Mouse (Mus musculus): Measurements from ENCODE around the gene Zfp62. TPM values are rescaled to one million over a fixed set of nuclear protein-coding genes. Genes with fewer than 3 reads are reported as not detected.

The Zfp62 gene
- total RNA-seq, 2 experiments from 2014 or later = 56.5 to 102 TPM

DNA sequence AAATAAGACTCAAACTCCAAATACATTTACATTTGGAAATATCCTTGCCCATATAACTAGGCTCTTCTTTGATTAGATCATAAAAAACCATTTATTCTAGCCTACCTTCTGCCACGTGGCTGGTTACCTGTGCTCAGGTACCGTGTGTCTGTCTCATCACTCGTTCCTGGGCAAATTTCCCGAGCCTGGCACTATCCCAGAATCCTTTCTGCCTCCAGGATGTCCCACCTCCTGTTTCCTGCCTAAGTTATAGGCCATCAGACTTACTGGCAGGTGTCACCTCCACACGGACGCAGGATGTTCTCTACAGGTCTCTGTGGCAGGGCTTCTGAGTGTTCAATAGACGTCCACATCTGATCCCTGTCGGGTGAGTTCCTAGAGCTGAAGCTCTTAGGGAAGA lies 62.0 kb downstream of the Zfp62 start:
- ATAC-seq (replicated peaks; ENCODE audit: low FRiP score, low TSS enrichment, poor library complexity, severe bottlenecking) = no peak

DNA sequence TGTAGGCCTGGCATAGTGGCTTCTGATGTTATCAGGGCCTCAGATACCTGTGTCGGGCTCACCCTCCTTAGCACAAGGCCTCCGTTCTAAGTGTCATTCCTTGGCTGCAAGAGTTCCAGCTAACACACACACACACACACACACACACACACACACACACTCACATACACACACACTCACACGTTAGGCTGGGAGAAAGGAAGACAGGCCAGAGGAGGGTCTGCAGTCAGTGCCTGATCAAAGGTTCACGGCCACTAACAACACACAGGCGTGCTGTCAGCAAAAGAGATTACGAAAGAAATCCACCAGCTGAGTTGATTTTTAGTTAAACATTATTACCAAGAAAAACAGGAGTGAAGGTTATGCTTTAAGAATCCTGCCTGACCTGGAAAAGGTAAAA lies 63.6 kb downstream of the Zfp62 start:
- ATAC-seq (replicated peaks; ENCODE audit: low FRiP score, low TSS enrichment, poor library complexity, severe bottlenecking) = no peak

DNA sequence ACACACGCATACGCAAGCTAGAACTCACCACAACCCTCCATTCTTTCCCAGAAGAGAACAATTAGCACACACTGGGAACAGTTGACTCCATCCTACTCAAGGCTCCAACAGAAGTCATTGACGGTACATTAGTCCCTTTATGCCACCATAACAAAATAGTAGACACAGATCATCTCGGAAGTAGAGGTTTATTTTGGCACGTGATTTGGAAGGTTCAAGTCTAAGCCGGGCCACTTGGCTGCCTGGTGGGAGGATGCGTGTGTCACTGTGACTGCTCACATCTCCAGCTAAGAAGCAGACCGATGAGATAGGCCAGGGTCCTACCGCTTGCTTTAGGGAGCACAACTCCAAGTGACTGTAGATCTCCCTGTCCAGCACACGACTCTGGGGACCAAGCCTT lies 64.2 kb downstream of the Zfp62 start:
- ATAC-seq (replicated peaks; ENCODE audit: low FRiP score, low TSS enrichment, poor library complexity, severe bottlenecking) = no peak

DNA sequence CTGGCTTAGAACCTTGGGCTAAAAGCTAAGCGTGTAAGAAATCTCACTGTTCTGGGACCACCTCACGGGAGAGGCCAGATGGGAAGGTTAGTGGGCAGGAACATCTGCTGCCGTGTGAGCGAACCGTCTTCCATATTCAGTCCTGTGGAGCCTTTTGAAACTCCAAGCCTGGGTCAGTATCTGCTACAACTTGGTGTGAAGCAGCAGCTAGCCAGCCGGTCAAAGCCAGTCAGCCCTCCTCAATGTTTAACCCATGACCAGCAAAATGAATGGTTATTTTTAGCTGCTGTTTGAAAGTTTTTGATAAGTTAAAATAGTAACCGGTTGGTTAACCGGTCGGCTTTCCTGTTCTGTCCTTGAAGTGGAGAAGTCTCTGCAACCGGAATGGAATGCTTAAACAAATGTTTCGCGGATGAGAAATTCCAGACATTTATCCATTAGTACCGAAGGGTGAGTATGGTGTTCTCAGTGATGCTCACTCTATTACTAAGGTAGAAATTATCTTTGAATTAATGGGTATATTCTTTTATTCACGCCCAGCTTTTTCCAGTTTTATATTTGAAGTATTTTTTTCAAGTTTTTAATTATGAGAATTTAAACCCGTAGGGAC lies 65.0 kb downstream of the Zfp62 start:
- ATAC-seq (replicated peaks; ENCODE audit: low FRiP score, low TSS enrichment, poor library complexity, severe bottlenecking) = no peak

Other genes starting within 250 kb of the Zfp62 start
- gene Olfr56, start 224.4 kb upstream of the Zfp62 start, total RNA-seq (2014; fragmentation: Nextera tagmentation) = 0.25 and 0.70 TPM in 2 replicates
- gene Olfr56, start 224.4 kb upstream of the Zfp62 start, total RNA-seq (2017) = 0.38 and 2.4 TPM in 2 replicates
- 0.33 and 1.4 TPM in 2 replicates for gene 9930111J21Rik1, start 223.9 kb upstream of the Zfp62 start, total RNA-seq (2014; fragmentation: Nextera tagmentation)
- 1.7 TPM in 1 of 2 replicates, not detected in the other for gene 9930111J21Rik1, start 223.9 kb upstream of the Zfp62 start, total RNA-seq (2017)
- gene Gm12185, start 211.1 kb upstream of the Zfp62 start, total RNA-seq (2014; fragmentation: Nextera tagmentation) = 0.04 TPM in 1 of 2 replicates, not detected in the other
- gene Gm12185, start 211.1 kb upstream of the Zfp62 start, total RNA-seq (2017) = 26.5 and 30.5 TPM in 2 replicates
- 0.17 and 0.81 TPM in 2 replicates for gene Tgtp1, start 209.1 kb upstream of the Zfp62 start, total RNA-seq (2014; fragmentation: Nextera tagmentation)
- gene Tgtp1, start 209.1 kb upstream of the Zfp62 start, total RNA-seq (2017) = 5.9 and 15.5 TPM in 2 replicates
- gene 9930111J21Rik2, start 152.1 kb upstream of the Zfp62 start, total RNA-seq (2014; fragmentation: Nextera tagmentation) = 1.5 and 3.2 TPM in 2 replicates
- 3.8 and 4.5 TPM in 2 replicates for gene 9930111J21Rik2, start 152.1 kb upstream of the Zfp62 start, total RNA-seq (2017)
- 29.8 and 46.3 TPM in 2 replicates for gene Tgtp2, start 139.1 kb upstream of the Zfp62 start, total RNA-seq (2014; fragmentation: Nextera tagmentation)
- gene Tgtp2, start 139.1 kb upstream of the Zfp62 start, total RNA-seq (2017) = 234 and 352 TPM in 2 replicates
- gene Ifi47, start 126.7 kb upstream of the Zfp62 start, total RNA-seq (2014; fragmentation: Nextera tagmentation) = 28.1 and 33.1 TPM in 2 replicates
- 31.3 and 32.6 TPM in 2 replicates for gene Ifi47, start 126.7 kb upstream of the Zfp62 start, total RNA-seq (2017)
- gene Olfr1396, start 88.4 kb upstream of the Zfp62 start, total RNA-seq (2014; fragmentation: Nextera tagmentation) = not detected in 2 replicates
- gene Olfr1396, start 88.4 kb upstream of the Zfp62 start, total RNA-seq (2017) = not detected in 2 replicates
- gene Olfr1395, start 61.0 kb upstream of the Zfp62 start, total RNA-seq (2014; fragmentation: Nextera tagmentation) = not detected in 2 replicates
- gene Olfr1395, start 61.0 kb upstream of the Zfp62 start, total RNA-seq (2017) = not detected in 2 replicates
- gene Olfr1394, start 48.9 kb upstream of the Zfp62 start, total RNA-seq (2014; fragmentation: Nextera tagmentation) = not detected in 2 replicates
- gene Olfr1394, start 48.9 kb upstream of the Zfp62 start, total RNA-seq (2017) = not detected in 2 replicates
- gene Btnl9, start 16.1 kb upstream of the Zfp62 start, total RNA-seq (2014; fragmentation: Nextera tagmentation) = 0.72 and 2.4 TPM in 2 replicates
- 1.8 and 5.6 TPM in 2 replicates for gene Btnl9, start 16.1 kb upstream of the Zfp62 start, total RNA-seq (2017)
- 47.4 and 53.5 TPM in 2 replicates for gene Mgat1, start 40.9 kb downstream of the Zfp62 start, total RNA-seq (2014; fragmentation: Nextera tagmentation)
- 28.1 and 34.2 TPM in 2 replicates for gene Mgat1, start 40.9 kb downstream of the Zfp62 start, total RNA-seq (2017)
- not detected in 2 replicates for gene Olfr1393, start 75.0 kb downstream of the Zfp62 start, total RNA-seq (2014; fragmentation: Nextera tagmentation)
- gene Olfr1393, start 75.0 kb downstream of the Zfp62 start, total RNA-seq (2017) = not detected in 2 replicates
- not detected in 2 replicates for gene Olfr1392, start 82.0 kb downstream of the Zfp62 start, total RNA-seq (2014; fragmentation: Nextera tagmentation)
- gene Olfr1392, start 82.0 kb downstream of the Zfp62 start, total RNA-seq (2017) = not detected in 2 replicates
- gene Olfr10, start 101.4 kb downstream of the Zfp62 start, total RNA-seq (2014; fragmentation: Nextera tagmentation) = not detected in 2 replicates
- not detected in 2 replicates for gene Olfr10, start 101.4 kb downstream of the Zfp62 start, total RNA-seq (2017)
- gene Olfr1391, start 119.5 kb downstream of the Zfp62 start, total RNA-seq (2014; fragmentation: Nextera tagmentation) = not detected in 2 replicates
- not detected in 2 replicates for gene Olfr1391, start 119.5 kb downstream of the Zfp62 start, total RNA-seq (2017)
- gene Olfr1390, start 131.9 kb downstream of the Zfp62 start, total RNA-seq (2014; fragmentation: Nextera tagmentation) = not detected in 2 replicates
- not detected in 2 replicates for gene Olfr1390, start 131.9 kb downstream of the Zfp62 start, total RNA-seq (2017)
- not detected in 2 replicates for gene Olfr1389, start 219.8 kb downstream of the Zfp62 start, total RNA-seq (2014; fragmentation: Nextera tagmentation)
- gene Olfr1389, start 219.8 kb downstream of the Zfp62 start, total RNA-seq (2017) = not detected in 2 replicates
- 0.72 and 0.87 TPM in 2 replicates for gene Olfr1388, start 233.3 kb downstream of the Zfp62 start, total RNA-seq (2014; fragmentation: Nextera tagmentation)
- 0.80 and 1.4 TPM in 2 replicates for gene Olfr1388, start 233.3 kb downstream of the Zfp62 start, total RNA-seq (2017)

Data from megakaryocyte-erythroid progenitor cell, adult 5-6 weeks (primary cell).